Mouse (Mus musculus): ENCODE measurements around the gene Olfr223. TPM values are rescaled to one million over a fixed set of nuclear protein-coding genes. Genes with fewer than 3 reads are reported as not detected.

Gene Olfr223
- polyA plus RNA-seq, 1 experiment: not detected

GRCm38 (mm10) chr11:59554127-59554526, 39.0 kb downstream of the Olfr223 start:
- DNase-seq: no peak
- H3K27me3 ChIP-seq (ENCODE audit: control insufficient read depth, insufficient read depth, low read length): no peaks in the 10 kb centered on the region
- no peaks in the 10 kb centered on the region for H3K4me1 ChIP-seq (ENCODE audit: control insufficient read depth, insufficient read depth, low read length)
- no peak overlapping the region for H3K4me3 ChIP-seq (replicated peaks; ENCODE audit: insufficient read depth, low read depth, low read length)
- H3K27ac ChIP-seq (ENCODE audit: insufficient read depth, low read length): no peak overlapping the region
- TF ChIP-seq POLR2A (IDR thresholded peaks at IDR 0.05; ENCODE audit: borderline replicate concordance, insufficient read depth, low read length) (no peak), CTCF (IDR thresholded peaks at IDR 0.05; ENCODE audit: borderline replicate concordance, insufficient read depth, low read depth, low read length) (no peak)
- 94% methylated on average over 11 of the region's 11 CpGs for WGBS

- Histone ChIP-seq H3K4me3 (replicated peaks; ENCODE audit: insufficient read depth, low read depth, low read length) (no peak overlapping the region), H3K4me1 (ENCODE audit: control insufficient read depth, insufficient read depth, low read length) (no peaks in the 10 kb centered on the region), H3K27ac (ENCODE audit: insufficient read depth, low read length) (no peak overlapping the region), H3K27me3 (ENCODE audit: control insufficient read depth, insufficient read depth, low read length) (no peaks in the 10 kb centered on the region)
- WGBS: 86% methylated on average over 9 of the region's 9 CpGs
- TF ChIP-seq POLR2A (IDR thresholded peaks at IDR 0.05; ENCODE audit: borderline replicate concordance, insufficient read depth, low read length): no peak
- no peak for TF ChIP-seq CTCF (IDR thresholded peaks at IDR 0.05; ENCODE audit: borderline replicate concordance, insufficient read depth, low read depth, low read length)
- no peak for DNase-seq
Measured at GRCm38 (mm10) chr11:59544005-59544404, 49.1 kb downstream of the Olfr223 start.

- H3K4me3 ChIP-seq (replicated peaks; ENCODE audit: insufficient read depth, low read depth, low read length): no peak overlapping the region
- no peaks in the 10 kb centered on the region for H3K4me1 ChIP-seq (ENCODE audit: control insufficient read depth, insufficient read depth, low read length)
- WGBS: 88% methylated on average over 3 of the region's 3 CpGs
- no peak for DNase-seq
- H3K27me3 ChIP-seq (ENCODE audit: control insufficient read depth, insufficient read depth, low read length): no peaks in the 10 kb centered on the region
- TF ChIP-seq CTCF (IDR thresholded peaks at IDR 0.05; ENCODE audit: borderline replicate concordance, insufficient read depth, low read depth, low read length) (no peak), POLR2A (IDR thresholded peaks at IDR 0.05; ENCODE audit: borderline replicate concordance, insufficient read depth, low read length) (no peak)
- no peak overlapping the region for H3K27ac ChIP-seq (ENCODE audit: insufficient read depth, low read length)
Measured at GRCm38 (mm10) chr11:59543376-59543775, 49.7 kb downstream of the Olfr223 start.

- H3K27me3 ChIP-seq (ENCODE audit: control insufficient read depth, insufficient read depth, low read length): no peaks in the 10 kb centered on the region
- WGBS: 91% methylated on average over 6 of the region's 6 CpGs
- H3K4me1 ChIP-seq (ENCODE audit: control insufficient read depth, insufficient read depth, low read length): no peaks in the 10 kb centered on the region
- no peak overlapping the region for H3K27ac ChIP-seq (ENCODE audit: insufficient read depth, low read length)
- TF ChIP-seq POLR2A (IDR thresholded peaks at IDR 0.05; ENCODE audit: borderline replicate concordance, insufficient read depth, low read length) (no peak), CTCF (IDR thresholded peaks at IDR 0.05; ENCODE audit: borderline replicate concordance, insufficient read depth, low read depth, low read length) (no peak)
- H3K4me3 ChIP-seq (replicated peaks; ENCODE audit: insufficient read depth, low read depth, low read length): no peak overlapping the region
- DNase-seq: no peak
Measured at GRCm38 (mm10) chr11:59542442-59542841, 50.6 kb downstream of the Olfr223 start.

DNA sequence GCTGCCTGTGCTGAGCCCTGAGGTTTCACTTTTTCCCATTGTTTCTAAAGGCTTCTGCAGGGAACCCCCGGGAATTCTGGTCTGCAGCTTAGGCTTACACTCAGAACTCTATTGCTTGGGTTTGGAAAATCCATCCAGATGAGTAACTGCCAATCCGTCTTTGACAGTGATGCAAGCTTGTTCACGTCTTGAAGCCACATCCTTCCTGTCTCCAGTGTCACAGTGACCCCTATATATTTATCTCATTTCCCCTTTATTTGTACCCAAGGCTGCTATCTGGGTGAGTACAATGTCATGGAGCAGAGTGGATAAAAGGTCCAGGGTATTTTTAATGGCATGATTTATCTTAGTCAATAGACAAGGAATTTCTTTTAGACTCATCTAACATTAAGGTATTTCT, 51.8 kb downstream of the Olfr223 start, which contains the start of gene Nlrp3:
Nlrp3 (plus strand) TSS at position 245 of the 400 bp plus-strand sequence.
- no peaks in the 10 kb centered on the region for H3K4me1 ChIP-seq (ENCODE audit: control insufficient read depth, insufficient read depth, low read length)
- DNase-seq: no peak
- no peaks in the 10 kb centered on the region for H3K27me3 ChIP-seq (ENCODE audit: control insufficient read depth, insufficient read depth, low read length)
- WGBS: 63% methylated on average over 3 of the region's 3 CpGs
- no peak within 1 kb of the TSS for H3K27ac ChIP-seq (ENCODE audit: insufficient read depth, low read length)
- TF ChIP-seq POLR2A (IDR thresholded peaks at IDR 0.05; ENCODE audit: borderline replicate concordance, insufficient read depth, low read length): no peak
- no peak for TF ChIP-seq CTCF (IDR thresholded peaks at IDR 0.05; ENCODE audit: borderline replicate concordance, insufficient read depth, low read depth, low read length)
- no peak within 1 kb of the TSS for H3K4me3 ChIP-seq (replicated peaks; ENCODE audit: insufficient read depth, low read depth, low read length)

DNA sequence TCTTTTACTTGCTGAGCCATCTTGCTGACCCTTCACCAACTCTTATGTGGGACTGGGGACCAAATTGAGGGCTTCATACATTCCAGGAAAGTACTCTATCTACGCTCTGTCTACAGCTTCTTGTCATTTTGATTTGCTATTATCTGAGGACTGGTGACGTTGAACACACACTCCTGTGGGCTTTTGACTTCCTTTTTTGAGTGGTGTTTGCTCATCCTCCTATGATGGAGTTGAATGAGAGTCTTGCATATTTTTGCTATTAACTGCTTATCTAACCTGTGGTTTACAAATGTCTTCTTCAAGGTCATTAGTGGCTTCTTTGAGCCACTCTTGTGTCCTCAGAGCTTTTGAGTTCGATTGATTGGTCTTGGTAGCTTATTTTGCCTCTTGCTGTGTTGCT, 53.0 kb downstream of the Olfr223 start:
- DNase-seq: no peak
- WGBS: 85% methylated on average over 3 of the region's 3 CpGs
- no peaks in the 10 kb centered on the region for H3K4me1 ChIP-seq (ENCODE audit: control insufficient read depth, insufficient read depth, low read length)
- TF ChIP-seq POLR2A (IDR thresholded peaks at IDR 0.05; ENCODE audit: borderline replicate concordance, insufficient read depth, low read length) (no peak), CTCF (IDR thresholded peaks at IDR 0.05; ENCODE audit: borderline replicate concordance, insufficient read depth, low read depth, low read length) (no peak)
- no peaks in the 10 kb centered on the region for H3K27me3 ChIP-seq (ENCODE audit: control insufficient read depth, insufficient read depth, low read length)
- no peak overlapping the region for H3K27ac ChIP-seq (ENCODE audit: insufficient read depth, low read length)
- no peak overlapping the region for H3K4me3 ChIP-seq (replicated peaks; ENCODE audit: insufficient read depth, low read depth, low read length)

Other genes with a start within 250 kb of the Olfr223 start
- 0.11 TPM in 1 of 2 replicates, not detected in the other for gene Prss38, start 217.6 kb downstream of the Olfr223 start, polyA plus RNA-seq (2012; rRNA removed)
- gene Jmjd4, start 143.2 kb downstream of the Olfr223 start, polyA plus RNA-seq (2012; rRNA removed): 11.6 and 12.1 TPM in 2 replicates
- 445 and 459 TPM in 2 replicates for gene Snap47, start 142.1 kb downstream of the Olfr223 start, polyA plus RNA-seq (2012; rRNA removed)
- gene Zfp867, start 120.8 kb downstream of the Olfr223 start, polyA plus RNA-seq (2012; rRNA removed): 4.5 and 4.9 TPM in 2 replicates
- 12.4 and 13.1 TPM in 2 replicates for gene Zkscan17, start 66.5 kb downstream of the Olfr223 start, polyA plus RNA-seq (2012; rRNA removed)
- 0.26 and 0.73 TPM in 2 replicates for gene Nlrp3, start 51.7 kb downstream of the Olfr223 start, polyA plus RNA-seq (2012; rRNA removed)
- not detected in 2 replicates for gene Olfr222, start 17.1 kb downstream of the Olfr223 start, polyA plus RNA-seq (2012; rRNA removed)
- 158 and 160 TPM in 2 replicates for gene Mprip, start 68.0 kb upstream of the Olfr223 start, polyA plus RNA-seq (2012; rRNA removed)
- 2.3 and 2.5 TPM in 2 replicates for gene Pld6, start 194.4 kb upstream of the Olfr223 start, polyA plus RNA-seq (2012; rRNA removed)
- gene Flcn, start 216.7 kb upstream of the Olfr223 start, polyA plus RNA-seq (2012; rRNA removed): 81.1 and 88.2 TPM in 2 replicates
- 99.5 and 99.6 TPM in 2 replicates for gene Nt5m, start 246.2 kb upstream of the Olfr223 start, polyA plus RNA-seq (2012; rRNA removed)
- 66.8 and 66.9 TPM in 2 replicates for gene Cops3, start 246.5 kb upstream of the Olfr223 start, polyA plus RNA-seq (2012; rRNA removed)